Mouse (Mus musculus) embryonic facial prominence, embryonic 14.5 days (tissue): Measurements from ENCODE around the gene D17Wsu92e. TPM values are rescaled to one million over a fixed set of nuclear protein-coding genes. Genes with fewer than 3 reads are reported as not detected.

Experiments used
- ATAC-seq: fragments of 200-750 bp; cut with Nextera tagmentation; 2 replicates; pipeline ENCODE4 v1.8.0; 2017; ENCODE audit warnings: low read depth, moderate number of reproducible peaks, moderate TSS enrichment
- DNase-seq: peaks from one replicate; pipeline ENCODE4 v3.0.0-alpha.2; 2015; ENCODE audit warnings: low spot score
- H3K27ac ChIP-seq: fragments of 300-500 bp; sonication (generic); replicated peaks from 2 replicates; pipeline ENCODE4 v1.5.1; 2014; ENCODE audit warnings: low read depth, mild to moderate bottlenecking, low read length, moderate library complexity
- H3K27me3 ChIP-seq: fragments of 300-500 bp; sonication (generic); replicated peaks from 2 replicates; pipeline ENCODE4 v1.6.1; 2014; ENCODE audit warnings: low read length; ENCODE audit not compliant: control insufficient read depth, insufficient read depth
- H3K36me3 ChIP-seq: fragments of 300-500 bp; sonication (generic); 2 replicates; pipeline ENCODE4 v1.6.1; 2014; ENCODE audit warnings: low read length, mixed read lengths; ENCODE audit not compliant: control insufficient read depth, insufficient read depth
- H3K4me1 ChIP-seq: fragments of 300-500 bp; sonication (generic); 2 replicates; pipeline ENCODE4 v1.6.1; 2014; ENCODE audit warnings: antibody characterized with exemption, low read length; ENCODE audit not compliant: control insufficient read depth, insufficient read depth
- H3K4me2 ChIP-seq: fragments of 300-500 bp; sonication (generic); 2 replicates; pipeline ENCODE4 v1.6.1; 2014; ENCODE audit warnings: low read depth, mild to moderate bottlenecking, low read length, moderate library complexity, mixed read lengths
- H3K4me3 ChIP-seq: fragments of 300-500 bp; sonication (generic); 2 replicates; pipeline ENCODE4 v1.5.1; 2014; ENCODE audit warnings: low read depth, mild to moderate bottlenecking, low read length
- H3K9ac ChIP-seq: fragments of 300-500 bp; sonication (generic); 2 replicates; pipeline ENCODE4 v1.6.1; 2014; ENCODE audit warnings: low read depth, mild to moderate bottlenecking, low read length, moderate library complexity, mixed read lengths
- H3K9me3 ChIP-seq: fragments of 300-500 bp; sonication (generic); 2 replicates; pipeline ENCODE4 v1.6.1; 2016; ENCODE audit warnings: low read length; ENCODE audit not compliant: control insufficient read depth
- WGBS: fragments of 180-500 bp; shearing (Covaris S2); extraction: QIAGEN DNeasy Blood & Tissue Kit; methylation state at CpG from one replicate; pipeline ENCODE4 v1.1.7; 2014; 5-methylcytosine and 5-hydroxymethylcytosine counted together
- polyA plus RNA-seq: library from polyadenylated mRNA; unstranded; fragments of >200 nt; fragmentation: Nextera tagmentation; extraction: Ambion mirVana; gene quantifications from 2 replicates; pipeline ENCODE4 v1.2.1, GENCODE M21; 2014

Gene D17Wsu92e
- polyA plus RNA-seq, 1 experiment from 2014 or later: 19.0 TPM

GRCm38 (mm10) chr17:27799771-27800584 is 20.5 kb downstream of the D17Wsu92e start:
- H3K4me3 ChIP-seq: peak overlapping the region; percentile 6; the same call in 1 of the 2 replicates
- no peaks in the 10 kb centered on the region for H3K36me3 ChIP-seq
- peak overlapping the region; percentile 85 for H3K27ac ChIP-seq
- H3K9me3 ChIP-seq: no peaks in the 10 kb centered on the region
- H3K4me1 ChIP-seq: peaks cover 41% of the 10 kb centered on the region
- no peaks in the 10 kb centered on the region for H3K27me3 ChIP-seq
- ATAC-seq (peak; percentile 87), DNase-seq (peak; percentile 92)
- peak overlapping the region; percentile 35 for H3K4me2 ChIP-seq
- H3K9ac ChIP-seq: peak overlapping the region; percentile 43
- WGBS: 12% methylated on average over 16 of the region's 16 CpGs

DNA sequence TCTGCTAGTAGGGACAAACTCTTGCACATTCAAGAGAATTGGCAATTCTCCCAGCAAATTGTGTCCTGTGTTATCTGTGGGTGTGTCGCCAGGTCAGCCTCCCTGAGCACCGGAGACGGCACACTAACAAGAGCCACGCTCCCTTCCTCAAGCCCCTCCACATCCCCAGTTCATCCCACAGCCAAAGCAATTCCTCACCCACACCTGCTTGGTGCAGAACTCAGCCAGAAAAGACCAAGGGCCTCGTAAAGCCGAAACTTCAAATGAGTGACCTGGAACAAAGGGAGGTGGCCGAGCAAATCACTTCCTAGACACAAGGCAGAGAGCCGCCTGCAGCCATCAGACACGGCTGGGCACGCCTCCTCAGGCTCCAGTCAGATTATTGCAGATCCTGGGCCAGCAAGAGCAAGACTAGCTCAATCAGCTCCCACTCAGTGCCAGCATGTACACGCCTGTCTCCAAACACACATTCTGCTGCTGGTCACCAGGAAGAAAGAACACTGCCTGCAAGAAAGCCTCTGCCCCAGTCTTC is 23.0 kb downstream of the D17Wsu92e start:
- ATAC-seq: peak; percentile 53; the same call in 1 of the 2 replicates
- 0 out of 2 replicates have a peak overlapping the region, but pooled peaks have one; percentile 3 for H3K4me3 ChIP-seq
- H3K27me3 ChIP-seq: no peaks in the 10 kb centered on the region
- peak overlapping the region; percentile 40 for H3K4me2 ChIP-seq
- H3K27ac ChIP-seq: peak overlapping the region; percentile 84
- WGBS: 32% methylated on average over 11 of the region's 11 CpGs
- H3K9ac ChIP-seq: peak overlapping the region; percentile 31; the same call in 1 of the 2 replicates
- no peaks in the 10 kb centered on the region for H3K9me3 ChIP-seq
- peak; percentile 75 for DNase-seq
- no peaks in the 10 kb centered on the region; the same call in 1 of the 2 replicates for H3K36me3 ChIP-seq
- peaks cover 41% of the 10 kb centered on the region for H3K4me1 ChIP-seq

DNA sequence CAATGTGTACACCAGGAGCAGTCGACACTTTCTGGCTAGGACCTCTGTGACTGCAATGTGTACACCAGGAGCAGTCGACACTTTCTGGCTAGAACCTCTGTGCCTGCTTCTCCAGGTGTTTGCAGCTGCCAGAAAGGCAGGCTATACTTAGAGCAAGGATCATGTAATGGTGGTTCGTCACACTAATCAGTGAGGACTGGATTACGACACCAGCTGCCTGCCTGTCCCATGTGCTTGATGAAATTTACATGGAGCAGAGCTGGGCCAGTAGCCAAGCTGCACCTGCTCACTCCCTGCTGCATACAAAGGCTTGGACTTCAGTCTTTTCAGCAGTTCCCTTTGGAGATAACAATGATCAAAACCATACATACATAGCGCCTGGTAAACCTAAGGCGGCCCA is 23.7 kb downstream of the D17Wsu92e start:
- Histone ChIP-seq H3K9me3 (no peaks in the 10 kb centered on the region), H3K4me1 (peaks cover 41% of the 10 kb centered on the region), H3K9ac (no peak overlapping the region), H3K4me3 (no peak overlapping the region), H3K27ac (peak overlapping the region; percentile 84), H3K4me2 (peak overlapping the region; percentile 40), H3K27me3 (no peaks in the 10 kb centered on the region), H3K36me3 (no peaks in the 10 kb centered on the region; the same call in 1 of the 2 replicates)
- DNase-seq (peak; percentile 93), ATAC-seq (peak; percentile 80)
- 39% methylated on average over 6 of the region's 6 CpGs for WGBS

DNA sequence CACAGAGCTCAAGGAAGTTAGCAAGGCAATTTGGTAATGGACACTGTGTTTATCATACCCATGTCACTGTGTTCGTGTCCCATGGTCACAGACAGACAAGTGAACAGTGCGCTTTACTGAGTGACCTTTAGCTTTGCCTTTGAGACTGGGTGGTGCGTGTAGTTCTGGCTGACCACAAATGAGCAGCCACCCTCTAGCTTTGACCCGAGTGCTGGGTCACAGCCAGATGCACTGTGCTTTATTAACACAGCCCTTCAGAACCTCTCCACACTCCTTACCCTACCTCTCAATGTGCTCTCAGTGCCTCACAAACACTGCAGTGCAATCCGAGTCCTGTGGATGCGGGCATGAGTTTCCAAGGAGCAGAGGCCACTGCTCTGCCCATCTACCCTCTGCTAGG is 27.3 kb downstream of the D17Wsu92e start:
- no peak overlapping the region for H3K27ac ChIP-seq
- peaks cover 7% of the 10 kb centered on the region for H3K36me3 ChIP-seq
- WGBS: 81% methylated on average over 6 of the region's 6 CpGs
- H3K9me3 ChIP-seq: no peaks in the 10 kb centered on the region
- no peaks in the 10 kb centered on the region for H3K27me3 ChIP-seq
- H3K4me3 ChIP-seq: no peak overlapping the region
- no peak for ATAC-seq
- no peak for DNase-seq
- H3K4me1 ChIP-seq: peaks cover 22% of the 10 kb centered on the region
- H3K4me2 ChIP-seq: no peak overlapping the region
- H3K9ac ChIP-seq: no peak overlapping the region

DNA sequence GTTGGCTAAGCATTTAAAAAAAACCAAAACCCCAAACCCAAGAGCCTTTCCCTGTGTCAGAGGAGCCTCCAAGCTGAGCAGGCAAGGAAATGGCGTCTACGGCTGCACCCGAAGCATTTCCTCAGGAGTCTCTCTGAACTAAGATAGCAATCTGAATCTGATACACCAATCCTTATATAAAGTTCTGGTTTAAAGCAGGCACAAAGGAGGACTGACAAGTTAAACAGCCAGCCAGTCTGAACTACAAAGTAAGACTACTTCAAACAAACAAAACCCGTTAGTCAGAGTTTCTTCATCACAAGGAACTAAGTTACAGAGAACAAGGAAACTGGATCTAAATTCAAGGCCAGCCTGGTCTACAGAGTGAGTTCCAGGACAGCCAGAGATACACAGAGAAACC is 27.9 kb downstream of the D17Wsu92e start:
- no peak for ATAC-seq
- Histone ChIP-seq H3K4me3 (no peak overlapping the region), H3K9ac (no peak overlapping the region), H3K27ac (no peak overlapping the region), H3K9me3 (no peaks in the 10 kb centered on the region), H3K36me3 (peaks cover 7% of the 10 kb centered on the region), H3K4me2 (no peak overlapping the region), H3K27me3 (no peaks in the 10 kb centered on the region), H3K4me1 (peaks cover 16% of the 10 kb centered on the region)
- 55% methylated on average over 4 of the region's 4 CpGs for WGBS
- peak; percentile 16 for DNase-seq

GRCm38 (mm10) chr17:27791556-27791955 is 28.9 kb downstream of the D17Wsu92e start:
- no peak overlapping the region for H3K4me2 ChIP-seq
- H3K4me3 ChIP-seq: no peak overlapping the region
- 78% methylated on average over 2 of the region's 2 CpGs for WGBS
- H3K9me3 ChIP-seq: no peaks in the 10 kb centered on the region
- H3K27ac ChIP-seq: no peak overlapping the region
- DNase-seq: no peak
- peaks cover 7% of the 10 kb centered on the region for H3K36me3 ChIP-seq
- peaks cover 7% of the 10 kb centered on the region for H3K4me1 ChIP-seq
- H3K27me3 ChIP-seq: no peaks in the 10 kb centered on the region
- H3K9ac ChIP-seq: no peak overlapping the region
- no peak for ATAC-seq

- H3K9me3 ChIP-seq: no peaks in the 10 kb centered on the region
- ATAC-seq: no peak
- no peak overlapping the region for H3K4me2 ChIP-seq
- no peak for DNase-seq
- H3K27ac ChIP-seq: no peak overlapping the region
- no peaks in the 10 kb centered on the region for H3K27me3 ChIP-seq
- H3K36me3 ChIP-seq: peaks cover 9% of the 10 kb centered on the region
- peaks cover 2% of the 10 kb centered on the region for H3K4me1 ChIP-seq
- H3K9ac ChIP-seq: no peak overlapping the region
- H3K4me3 ChIP-seq: no peak overlapping the region
- WGBS: 88% methylated on average over 2 of the region's 2 CpGs
Measured at GRCm38 (mm10) chr17:27790976-27791375, 29.5 kb downstream of the D17Wsu92e start.

GRCm38 (mm10) chr17:27790015-27790414 is 30.4 kb downstream of the D17Wsu92e start:
- 88% methylated on average over 5 of the region's 5 CpGs for WGBS
- no peak for ATAC-seq
- H3K9me3 ChIP-seq: no peaks in the 10 kb centered on the region
- no peak overlapping the region for H3K4me3 ChIP-seq
- no peaks in the 10 kb centered on the region; the same call in 1 of the 2 replicates for H3K4me1 ChIP-seq
- no peaks in the 10 kb centered on the region for H3K27me3 ChIP-seq
- H3K27ac ChIP-seq: no peak overlapping the region
- H3K4me2 ChIP-seq: no peak overlapping the region
- no peak overlapping the region for H3K9ac ChIP-seq
- DNase-seq: no peak
- H3K36me3 ChIP-seq: peaks cover 19% of the 10 kb centered on the region
